Mouse (Mus musculus): Measurements from ENCODE around the gene Aqp2.

DNA sequence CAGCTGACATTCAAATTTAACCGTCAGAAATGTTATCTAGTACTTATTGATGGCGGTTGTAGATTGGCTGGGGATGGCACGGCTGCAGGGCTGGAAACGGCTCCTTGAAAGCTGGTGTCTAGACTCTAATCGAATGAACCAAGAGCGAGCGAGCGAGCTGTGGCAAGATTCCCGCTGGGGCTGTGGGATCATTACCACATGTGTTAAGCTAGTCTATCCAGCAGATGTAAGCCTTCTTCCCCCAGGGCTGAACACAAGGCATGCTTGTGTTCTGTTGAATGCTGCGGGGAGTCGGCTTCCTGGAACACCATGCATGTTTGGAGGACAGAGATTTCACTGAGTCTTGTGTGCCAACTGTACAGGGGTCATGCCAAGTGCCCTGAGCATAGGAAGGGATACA, 32.3 kb upstream of the Aqp2 start:
- no peak for TF ChIP-seq CTCF (IDR thresholded peaks at IDR 0.05 in 2 of 3, conservative IDR thresholded peaks at IDR 0.05 in 1 of 3; ENCODE audit: control insufficient read depth in 1 of 3, insufficient read depth in 1 of 3, low read depth in 2 of 3, low read length in 3 of 3, poor library complexity in 1 of 3, severe bottlenecking in 1 of 3)
- TF ChIP-seq UBTF (IDR thresholded peaks at IDR 0.05; ENCODE audit: borderline replicate concordance, insufficient read depth, low read depth, low read length), result no peak
- no peak for TF ChIP-seq POLR2A (IDR thresholded peaks at IDR 0.05; ENCODE audit: control insufficient read depth in 1 of 2, insufficient read depth in 1 of 2, low read depth in 1 of 2, low read length in 2 of 2, poor library complexity in 1 of 2)
- TF ChIP-seq MEF2A (IDR thresholded peaks at IDR 0.05; ENCODE audit: extremely low read depth, insufficient replicate concordance, low read depth, low read length, poor library complexity, severe bottlenecking), result no peak
- TF ChIP-seq EP300 (IDR thresholded peaks at IDR 0.05; ENCODE audit: low read depth in 1 of 2, low read length in 2 of 2), result no peak
- no peak for TF ChIP-seq MXI1 (IDR thresholded peaks at IDR 0.05; ENCODE audit: low read depth, low read length)
- no peak for TF ChIP-seq GABPA (IDR thresholded peaks at IDR 0.05; ENCODE audit: low read depth, low read length)
- no peak for TF ChIP-seq TAL1 (IDR thresholded peaks at IDR 0.05; ENCODE audit: low read length)
